Mouse (Mus musculus): ENCODE measurements around the gene Gfap.

DNA sequence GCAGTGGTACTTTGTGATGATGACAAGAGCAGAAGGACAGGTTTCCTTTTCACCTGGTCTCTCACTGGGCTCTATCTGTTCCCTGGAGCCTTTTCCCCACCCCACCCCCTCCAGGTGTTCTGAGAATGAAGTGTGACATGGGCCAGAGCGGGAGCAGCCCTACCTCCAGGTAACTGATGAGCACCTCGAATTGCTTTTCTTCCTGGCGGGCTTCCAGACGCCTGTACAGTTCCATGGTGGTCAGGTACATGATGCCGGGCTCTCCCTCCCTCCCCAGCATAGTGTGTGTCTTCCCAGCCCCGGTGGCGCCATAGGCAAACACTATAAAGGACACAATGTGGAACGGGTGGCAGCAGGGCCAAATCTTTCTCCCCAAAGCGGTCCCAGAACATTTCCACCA lies 14.7 kb upstream of the Gfap start:
- TF ChIP-seq ZC3H11A (IDR thresholded peaks at IDR 0.05; ENCODE audit: borderline replicate concordance, low read depth, low read length) (no peak), CHD2 (IDR thresholded peaks at IDR 0.05; ENCODE audit: low read depth, low read length) (no peak)

Data from ES-E14 (cell line).